Mouse (Mus musculus) myocyte (in vitro differentiated cells): ENCODE results near the gene Plekhs1. TPM values are rescaled to one million over a fixed set of nuclear protein-coding genes. Genes with fewer than 3 reads are reported as not detected.

Experiments
- H3K27me3 ChIP-seq: one replicate; pipeline ENCODE4 v1.6.1; 2011; ENCODE audit not compliant: control insufficient read depth, insufficient read depth, insufficient read length
- H3K36me3 ChIP-seq: one replicate; pipeline ENCODE4 v1.6.1; 2011; ENCODE audit not compliant: control insufficient read depth, insufficient read depth
- H3K4me2 ChIP-seq: one replicate; pipeline ENCODE4 v1.6.1; 2011; ENCODE audit warnings: low read depth, control low read depth
- H3K4me3 ChIP-seq: one replicate; pipeline ENCODE4 v1.5.1; 2011; ENCODE audit warnings: mild to moderate bottlenecking, control low read depth, moderate library complexity
- H3K79me2 ChIP-seq: one replicate; pipeline ENCODE4 v1.6.1; 2011; ENCODE audit not compliant: control insufficient read depth, insufficient read depth
- H3ac ChIP-seq: one replicate; pipeline ENCODE4 v1.6.1; 2011; ENCODE audit not compliant: control insufficient read depth, insufficient read length
- CEBPB ChIP-seq: IDR thresholded peaks from 2 replicates; pipeline ENCODE4 v1.6.1; 2011; ENCODE audit warnings: mild to moderate bottlenecking, moderate library complexity; ENCODE audit not compliant: poor library complexity, insufficient read depth, severe bottlenecking
- E2F4 ChIP-seq: IDR thresholded peaks from one replicate; pipeline ENCODE4 v1.6.1; 2011; ENCODE audit warnings: mild to moderate bottlenecking, control low read depth, moderate library complexity; ENCODE audit not compliant: insufficient read depth
- MAX ChIP-seq: IDR thresholded peaks from one replicate; pipeline ENCODE4 v1.6.1; 2011; ENCODE audit warnings: low read depth, mild to moderate bottlenecking, control low read depth
- MYOD1 ChIP-seq, 3 experiments: IDR thresholded peaks; one replicate each; pipeline ENCODE4 v1.6.1; 2011; ENCODE audit warnings: control low read depth in 2 of 3, low read depth in 2 of 3, mild to moderate bottlenecking in 2 of 3, moderate library complexity in 1 of 3; ENCODE audit not compliant: insufficient read length in 2 of 3, control insufficient read depth in 1 of 3
- MYOG ChIP-seq, 3 experiments: IDR thresholded peaks; one replicate each; pipeline ENCODE4 v1.6.1; 2011; ENCODE audit warnings: control low read depth in 2 of 3, low read depth in 2 of 3, mild to moderate bottlenecking in 2 of 3; ENCODE audit not compliant: insufficient read length in 2 of 3, control insufficient read depth in 1 of 3, insufficient read depth in 1 of 3
- POLR2A ChIP-seq: IDR thresholded peaks from one replicate; pipeline ENCODE4 v1.6.1; 2011; ENCODE audit warnings: low read depth, mild to moderate bottlenecking, control low read depth, moderate library complexity; ENCODE audit not compliant: insufficient read length
- POLR2AphosphoS2 ChIP-seq: IDR thresholded peaks from one replicate; pipeline ENCODE4 v1.6.1; 2011; ENCODE audit warnings: low read depth, control low read depth; ENCODE audit not compliant: insufficient read length
- REST ChIP-seq: IDR thresholded peaks from one replicate; pipeline ENCODE4 v1.6.1; 2011; ENCODE audit warnings: mild to moderate bottlenecking, control low read depth, moderate library complexity; ENCODE audit not compliant: insufficient read depth, insufficient read length
- SRF ChIP-seq: IDR thresholded peaks from one replicate; pipeline ENCODE4 v1.6.1; 2011; ENCODE audit warnings: low read depth; ENCODE audit not compliant: control insufficient read depth, insufficient read length
- TCF12 ChIP-seq: IDR thresholded peaks from one replicate; pipeline ENCODE4 v1.6.1; 2011; ENCODE audit warnings: mild to moderate bottlenecking, control low read depth; ENCODE audit not compliant: poor library complexity, insufficient read depth, severe bottlenecking
- TCF3 ChIP-seq: IDR thresholded peaks from one replicate; pipeline ENCODE4 v1.6.1; 2011; ENCODE audit warnings: low read depth, control low read depth; ENCODE audit not compliant: insufficient read length
- USF1 ChIP-seq: IDR thresholded peaks from one replicate; pipeline ENCODE4 v1.6.1; 2011; ENCODE audit warnings: low read depth, mild to moderate bottlenecking, control low read depth, moderate library complexity
- polyA plus RNA-seq: library from polyadenylated mRNA; unstranded; fragments of >200 nt; fragmentation: generic; extraction: Trizol; gene quantifications from one replicate; pipeline ENCODE4 v1.2.1, GENCODE M21; 2012; ENCODE audit warnings: missing spikeins

Plekhs1 gene
- polyA plus RNA-seq, 1 experiment, result 0.04 TPM

- no peaks in the 10 kb centered on the region for H3K27me3 ChIP-seq
- no peak overlapping the region for H3K4me3 ChIP-seq
- TF ChIP-seq POLR2AphosphoS2 (no peak), POLR2A (no peak), MYOD1 (IDR thresholded peaks at IDR 0.05; ENCODE audit: control insufficient read depth in 1 of 3, insufficient read length in 2 of 3, low read depth in 2 of 3) (no peak), TCF3 (no peak), REST (no peak), CEBPB (no peak), TCF12 (no peak), USF1 (no peak), MAX (no peak), SRF (no peak), E2F4 (no peak), MYOG (IDR thresholded peaks at IDR 0.05; ENCODE audit: control insufficient read depth in 1 of 3, insufficient read depth in 1 of 3, insufficient read length in 2 of 3, low read depth in 2 of 3) (no peak)
- H3K4me2 ChIP-seq, result peak overlapping the region; percentile 46
- H3ac ChIP-seq, result no peak overlapping the region
- H3K79me2 ChIP-seq, result no peaks in the 10 kb centered on the region
- no peaks in the 10 kb centered on the region for H3K36me3 ChIP-seq
Measured at GRCm38 (mm10) chr19:56422476-56423338, 38.7 kb upstream of the Plekhs1 start.

DNA sequence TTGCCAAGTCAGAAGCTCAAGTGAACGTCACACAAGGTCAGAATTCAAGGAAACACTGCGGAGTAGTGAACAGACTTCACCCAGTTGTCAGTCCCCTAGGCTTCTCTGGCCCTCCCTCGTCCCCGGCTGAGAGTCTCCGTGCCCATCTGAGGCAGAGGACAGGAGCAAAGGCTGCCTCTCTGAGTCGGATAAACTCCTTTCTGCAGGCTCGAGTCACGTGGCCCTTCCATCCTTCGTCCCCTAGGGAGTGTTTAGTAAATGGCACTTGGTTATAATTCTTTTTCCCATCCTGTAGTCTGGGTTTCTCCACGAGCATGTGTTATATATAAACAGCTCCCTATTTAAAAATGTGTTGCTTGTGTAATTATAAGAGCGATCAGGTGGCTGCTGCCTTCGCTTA lies 38.1 kb upstream of the Plekhs1 start:
- Histone ChIP-seq H3K36me3 (no peaks in the 10 kb centered on the region), H3K27me3 (no peaks in the 10 kb centered on the region), H3K79me2 (no peaks in the 10 kb centered on the region), H3K4me2 (no peak overlapping the region), H3ac (no peak overlapping the region), H3K4me3 (no peak overlapping the region)
- no peak for TF ChIP-seq MYOD1 (IDR thresholded peaks at IDR 0.05; ENCODE audit: control insufficient read depth in 1 of 3, insufficient read length in 2 of 3, low read depth in 2 of 3)
- no peak for TF ChIP-seq TCF3
- no peak for TF ChIP-seq MYOG (IDR thresholded peaks at IDR 0.05; ENCODE audit: control insufficient read depth in 1 of 3, insufficient read depth in 1 of 3, insufficient read length in 2 of 3, low read depth in 2 of 3)
- TF ChIP-seq MAX, result no peak
- TF ChIP-seq POLR2A, result no peak
- TF ChIP-seq POLR2AphosphoS2, result no peak
- TF ChIP-seq USF1, result no peak
- no peak for TF ChIP-seq TCF12
- no peak for TF ChIP-seq E2F4
- no peak for TF ChIP-seq REST
- TF ChIP-seq SRF, result no peak
- TF ChIP-seq CEBPB, result no peak

GRCm38 (mm10) chr19:56424606-56425395 lies 36.6 kb upstream of the Plekhs1 start:
- H3ac ChIP-seq, result no peak overlapping the region
- H3K36me3 ChIP-seq, result no peaks in the 10 kb centered on the region
- H3K4me2 ChIP-seq, result no peak overlapping the region
- no peaks in the 10 kb centered on the region for H3K79me2 ChIP-seq
- no peak overlapping the region for H3K4me3 ChIP-seq
- no peaks in the 10 kb centered on the region for H3K27me3 ChIP-seq
- TF ChIP-seq MAX (no peak), SRF (no peak), REST (no peak), TCF3 (no peak), MYOD1 (IDR thresholded peaks at IDR 0.05; ENCODE audit: control insufficient read depth in 1 of 3, insufficient read length in 2 of 3, low read depth in 2 of 3) (no peak), USF1 (no peak), POLR2A (no peak), CEBPB (no peak), POLR2AphosphoS2 (no peak), MYOG (IDR thresholded peaks at IDR 0.05; ENCODE audit: control insufficient read depth in 1 of 3, insufficient read depth in 1 of 3, insufficient read length in 2 of 3, low read depth in 2 of 3) (no peak), E2F4 (no peak), TCF12 (no peak)

DNA sequence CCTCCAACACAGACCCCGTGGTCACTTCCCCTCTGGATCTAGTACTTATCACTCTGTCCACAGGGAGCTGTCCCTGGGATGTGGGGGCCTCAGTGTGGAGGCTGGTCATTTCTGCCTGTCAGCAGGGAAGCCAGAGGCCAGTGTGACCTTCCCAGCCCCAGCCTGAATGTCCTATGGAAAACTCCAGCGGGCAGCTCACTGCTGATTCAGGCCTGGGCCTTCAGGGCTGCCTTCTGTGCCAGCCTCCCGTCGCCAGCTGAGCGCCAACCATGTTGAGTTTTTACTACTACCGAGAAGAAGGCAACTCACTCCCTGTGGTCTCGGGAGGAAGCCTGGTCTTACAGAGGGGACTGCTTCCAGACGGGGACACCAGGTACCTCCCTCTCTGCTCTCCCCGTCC lies 35.9 kb upstream of the Plekhs1 start:
- H3K4me3 ChIP-seq, result no peak overlapping the region
- H3ac ChIP-seq, result no peak overlapping the region
- H3K27me3 ChIP-seq, result no peaks in the 10 kb centered on the region
- H3K79me2 ChIP-seq, result no peaks in the 10 kb centered on the region
- H3K36me3 ChIP-seq, result no peaks in the 10 kb centered on the region
- no peak for TF ChIP-seq POLR2AphosphoS2
- TF ChIP-seq REST, result no peak
- no peak for TF ChIP-seq POLR2A
- no peak for TF ChIP-seq CEBPB
- TF ChIP-seq MYOG (IDR thresholded peaks at IDR 0.05; ENCODE audit: control insufficient read depth in 1 of 3, insufficient read depth in 1 of 3, insufficient read length in 2 of 3, low read depth in 2 of 3), result no peak
- no peak for TF ChIP-seq MAX
- no peak for TF ChIP-seq TCF12
- no peak for TF ChIP-seq USF1
- TF ChIP-seq MYOD1 (IDR thresholded peaks at IDR 0.05; ENCODE audit: control insufficient read depth in 1 of 3, insufficient read length in 2 of 3, low read depth in 2 of 3), result no peak
- TF ChIP-seq TCF3, result no peak
- no peak overlapping the region for H3K4me2 ChIP-seq
